Mouse (Mus musculus) intestine, embryonic 15.5 days (tissue): ENCODE results near the gene Mmd. TPM values are rescaled to one million over a fixed set of nuclear protein-coding genes. Genes with fewer than 3 reads are reported as not detected.

Experiments
- ATAC-seq: fragments of 200-750 bp; cut with Nextera tagmentation; 2 replicates; pipeline ENCODE4 v1.8.0; 2017; ENCODE audit warnings: moderate TSS enrichment, moderate library complexity
- H3K27ac ChIP-seq: fragments of 300-500 bp; sonication (generic); 2 replicates; pipeline ENCODE4 v1.5.1; 2015; ENCODE audit warnings: mild to moderate bottlenecking, inconsistent platforms
- H3K27me3 ChIP-seq: fragments of 300-500 bp; sonication (generic); replicated peaks from 2 replicates; pipeline ENCODE4 v1.6.1; 2015; ENCODE audit warnings: inconsistent platforms
- H3K36me3 ChIP-seq: fragments of 300-500 bp; sonication (generic); 2 replicates; pipeline ENCODE4 v1.6.1; 2015; ENCODE audit warnings: inconsistent platforms
- H3K4me1 ChIP-seq: fragments of 300-500 bp; sonication (generic); replicated peaks from 2 replicates; pipeline ENCODE4 v1.6.1; 2015; ENCODE audit warnings: inconsistent platforms
- H3K4me2 ChIP-seq: fragments of 300-500 bp; sonication (generic); replicated peaks from 2 replicates; pipeline ENCODE4 v1.6.1; 2015; ENCODE audit warnings: mild to moderate bottlenecking, inconsistent platforms
- H3K4me3 ChIP-seq: fragments of 300-500 bp; sonication (generic); replicated peaks from 2 replicates; pipeline ENCODE4 v1.5.1; 2015; ENCODE audit warnings: inconsistent platforms
- H3K9ac ChIP-seq: fragments of 300-500 bp; sonication (generic); 2 replicates; pipeline ENCODE4 v1.6.1; 2015; ENCODE audit warnings: inconsistent platforms
- H3K9me3 ChIP-seq: fragments of 300-500 bp; sonication (generic); 2 replicates; pipeline ENCODE4 v1.6.1; 2016; ENCODE audit warnings: inconsistent platforms
- WGBS: fragments of 180-500 bp; shearing (Covaris S2); methylation state at CpG from one replicate; pipeline ENCODE4 v1.1.7; 2015; 5-methylcytosine and 5-hydroxymethylcytosine counted together
- polyA plus RNA-seq: library from polyadenylated mRNA; unstranded; fragments of >200 nt; fragmentation: Nextera tagmentation; extraction: Ambion mirVana; gene quantifications from 2 replicates; pipeline ENCODE4 v1.2.1, GENCODE M21; 2015

Mmd gene
- 46.7 and 52.6 TPM in 2 replicates for polyA plus RNA-seq

- Histone ChIP-seq H3K9ac (peak within 1 kb of the TSS; percentile 91), H3K4me3 (peak within 1 kb of the TSS; percentile 74), H3K9me3 (no peaks in the 10 kb centered on the region), H3K36me3 (no peaks in the 10 kb centered on the region), H3K27me3 (no peaks in the 10 kb centered on the region), H3K4me2 (peak within 1 kb of the TSS; percentile 75), H3K27ac (peak within 1 kb of the TSS; percentile 78), H3K4me1 (peaks cover 17% of the 10 kb centered on the region; the same call in 1 of the 2 replicates)
- ATAC-seq = peak; percentile 99
- under 1% methylated on average over 51 of the region's 51 CpGs for WGBS
Measured at GRCm38 (mm10) chr11:90249025-90249650, at the start of gene Mmd. TSS of gene Mmd (plus strand) at chr11:90249456.

DNA sequence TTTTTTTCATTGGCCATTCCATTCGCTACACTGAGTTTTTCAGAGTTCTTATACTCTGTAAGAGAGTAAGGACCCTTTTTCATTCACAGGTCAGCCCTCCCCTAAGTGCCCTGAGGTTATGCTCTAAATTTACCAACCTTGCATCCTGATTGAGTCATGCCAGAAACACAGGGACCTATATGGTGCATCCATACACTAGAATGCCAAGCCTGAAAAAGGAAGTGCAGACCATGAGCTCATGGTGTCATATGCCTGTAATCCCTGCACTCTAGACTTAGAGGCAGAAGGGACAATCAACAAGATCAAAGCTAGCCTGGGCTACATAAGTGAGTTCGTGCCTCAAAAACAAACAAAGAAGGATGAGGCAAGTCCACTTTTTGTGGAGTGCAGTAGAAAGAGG, 48.4 kb upstream of the Mmd start:
- Histone ChIP-seq H3K4me2 (no peak overlapping the region), H3K4me3 (no peak overlapping the region), H3K27ac (no peak overlapping the region), H3K4me1 (no peaks in the 10 kb centered on the region), H3K9me3 (no peaks in the 10 kb centered on the region), H3K9ac (no peak overlapping the region), H3K27me3 (no peaks in the 10 kb centered on the region), H3K36me3 (no peaks in the 10 kb centered on the region)
- 83% methylated on average over 2 of the region's 2 CpGs for WGBS
- no peak for ATAC-seq

DNA sequence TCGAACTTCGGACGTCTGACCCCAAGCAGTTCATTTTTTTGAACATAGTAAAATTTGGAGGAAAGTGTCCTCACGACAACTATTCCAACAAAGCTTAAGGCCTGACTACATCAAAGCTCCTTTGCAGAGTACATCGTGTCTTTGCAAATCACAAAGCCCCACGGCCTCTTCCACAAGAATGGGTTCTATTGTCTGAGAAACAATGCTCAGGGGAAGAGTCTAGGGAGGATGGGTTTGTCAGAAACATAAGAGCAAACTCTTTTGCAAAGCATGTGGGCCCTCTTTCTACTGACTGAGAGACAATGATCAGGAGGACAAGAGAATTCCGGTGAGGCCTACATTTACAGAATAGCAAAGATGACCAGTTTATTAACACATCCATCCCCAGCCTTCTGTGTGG, 35.0 kb upstream of the Mmd start:
- no peak for ATAC-seq
- Histone ChIP-seq H3K4me1 (no peaks in the 10 kb centered on the region), H3K27ac (no peak overlapping the region), H3K27me3 (no peaks in the 10 kb centered on the region), H3K9ac (no peak overlapping the region), H3K9me3 (no peaks in the 10 kb centered on the region), H3K4me2 (no peak overlapping the region), H3K4me3 (no peak overlapping the region), H3K36me3 (no peaks in the 10 kb centered on the region)
- 70% methylated on average over 7 of the region's 7 CpGs for WGBS

DNA sequence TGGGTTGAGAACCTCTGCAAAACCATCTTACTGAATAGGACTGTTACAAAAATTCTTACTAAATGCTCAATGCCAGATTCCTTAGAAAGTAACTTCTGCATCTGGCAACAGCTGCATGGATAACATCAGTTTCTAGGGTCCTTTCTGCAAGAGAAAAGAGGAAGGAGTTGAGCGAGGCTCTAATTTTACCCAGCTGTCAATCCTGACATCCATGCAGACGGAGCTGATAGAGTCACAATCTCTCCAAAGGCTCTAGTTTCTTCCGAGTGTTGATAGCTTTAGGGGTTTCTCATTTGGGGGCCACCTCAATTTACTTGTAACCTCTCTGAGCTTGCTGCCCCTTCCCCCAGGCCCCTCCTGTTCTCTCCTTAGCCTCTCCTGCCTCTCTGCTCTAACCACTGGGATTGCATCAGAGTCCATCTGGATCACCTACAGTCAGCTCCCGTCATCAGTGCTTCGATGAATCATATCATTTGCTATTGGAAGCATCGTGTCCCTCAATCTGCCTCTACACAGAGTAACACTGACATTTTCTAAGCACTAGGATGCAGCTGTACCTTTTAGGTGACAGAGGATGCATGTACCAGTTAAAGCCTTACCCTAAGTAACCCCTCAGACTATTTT, 29.1 kb upstream of the Mmd start:
- H3K9ac ChIP-seq = no peak overlapping the region
- 67% methylated on average over 6 of the region's 6 CpGs for WGBS
- H3K9me3 ChIP-seq = no peaks in the 10 kb centered on the region
- no peak for ATAC-seq
- no peak overlapping the region for H3K27ac ChIP-seq
- H3K36me3 ChIP-seq = no peaks in the 10 kb centered on the region
- no peak overlapping the region for H3K4me2 ChIP-seq
- H3K27me3 ChIP-seq = no peaks in the 10 kb centered on the region
- H3K4me1 ChIP-seq = no peaks in the 10 kb centered on the region
- no peak overlapping the region for H3K4me3 ChIP-seq

GRCm38 (mm10) chr11:90220750-90221149, 28.5 kb upstream of the Mmd start:
- Histone ChIP-seq H3K9ac (no peak overlapping the region), H3K27ac (no peak overlapping the region), H3K9me3 (no peaks in the 10 kb centered on the region), H3K4me2 (no peak overlapping the region), H3K4me1 (no peaks in the 10 kb centered on the region), H3K27me3 (no peaks in the 10 kb centered on the region), H3K4me3 (no peak overlapping the region), H3K36me3 (no peaks in the 10 kb centered on the region)
- WGBS = 19% methylated on average over 2 of the region's 2 CpGs
- no peak for ATAC-seq

- Histone ChIP-seq H3K9ac (no peak overlapping the region), H3K36me3 (no peaks in the 10 kb centered on the region), H3K9me3 (no peaks in the 10 kb centered on the region), H3K4me1 (peaks cover 3% of the 10 kb centered on the region), H3K27ac (no peak overlapping the region), H3K4me3 (no peak overlapping the region), H3K4me2 (no peak overlapping the region), H3K27me3 (no peaks in the 10 kb centered on the region)
- 26% methylated on average over 11 of the region's 11 CpGs for WGBS
- ATAC-seq = peak; percentile 62
Measured at GRCm38 (mm10) chr11:90224914-90225470, 24.3 kb upstream of the Mmd start.

DNA sequence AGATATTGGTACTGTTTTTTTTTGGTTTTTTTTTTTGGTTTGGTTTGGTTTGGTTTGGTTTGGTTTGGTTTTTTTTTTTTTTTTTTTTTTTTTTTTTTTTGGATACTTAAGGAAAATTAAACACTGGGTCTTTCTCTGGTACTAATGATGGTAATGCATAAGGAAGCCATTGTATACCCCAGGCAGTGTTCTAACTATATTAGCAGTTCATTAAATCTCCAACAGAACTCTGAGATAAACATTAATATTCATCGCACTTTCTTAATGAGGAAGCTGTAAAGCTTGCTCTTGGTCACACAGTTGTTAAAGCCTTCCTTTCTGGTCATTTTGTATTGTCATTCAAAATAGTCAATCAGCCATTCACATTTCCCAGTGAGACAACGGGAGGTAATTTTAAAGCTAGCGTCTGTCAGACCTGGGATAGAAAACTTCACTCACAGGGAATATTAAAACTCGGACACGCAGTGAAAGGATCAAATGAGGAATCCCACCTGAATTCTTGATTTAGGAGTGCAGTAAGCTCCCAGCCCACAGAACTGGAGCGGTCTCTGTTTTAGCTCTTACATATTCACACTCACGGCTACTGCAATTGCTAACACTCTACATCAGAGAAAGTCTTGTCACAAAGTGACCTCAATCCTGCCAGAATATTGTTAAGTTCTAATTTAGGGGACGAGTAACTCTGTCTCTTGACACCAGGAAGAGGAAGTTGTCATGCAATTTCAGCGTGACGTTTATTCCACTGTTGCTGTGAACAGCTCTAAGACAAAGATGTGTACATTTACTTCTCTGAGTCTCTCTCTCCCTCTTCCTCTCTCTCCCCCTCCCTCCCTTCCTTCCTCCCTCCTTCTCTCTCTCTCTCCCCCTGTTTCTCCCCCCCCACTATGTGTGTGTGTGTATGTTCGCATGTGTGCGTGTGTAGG, 22.0 kb upstream of the Mmd start:
- Histone ChIP-seq H3K27ac (no peak overlapping the region), H3K27me3 (no peaks in the 10 kb centered on the region), H3K4me3 (no peak overlapping the region), H3K4me2 (no peak overlapping the region), H3K9me3 (no peaks in the 10 kb centered on the region), H3K4me1 (peaks cover 23% of the 10 kb centered on the region), H3K36me3 (no peaks in the 10 kb centered on the region), H3K9ac (no peak overlapping the region)
- WGBS = 66% methylated on average over 12 of the region's 12 CpGs
- no peak for ATAC-seq

DNA sequence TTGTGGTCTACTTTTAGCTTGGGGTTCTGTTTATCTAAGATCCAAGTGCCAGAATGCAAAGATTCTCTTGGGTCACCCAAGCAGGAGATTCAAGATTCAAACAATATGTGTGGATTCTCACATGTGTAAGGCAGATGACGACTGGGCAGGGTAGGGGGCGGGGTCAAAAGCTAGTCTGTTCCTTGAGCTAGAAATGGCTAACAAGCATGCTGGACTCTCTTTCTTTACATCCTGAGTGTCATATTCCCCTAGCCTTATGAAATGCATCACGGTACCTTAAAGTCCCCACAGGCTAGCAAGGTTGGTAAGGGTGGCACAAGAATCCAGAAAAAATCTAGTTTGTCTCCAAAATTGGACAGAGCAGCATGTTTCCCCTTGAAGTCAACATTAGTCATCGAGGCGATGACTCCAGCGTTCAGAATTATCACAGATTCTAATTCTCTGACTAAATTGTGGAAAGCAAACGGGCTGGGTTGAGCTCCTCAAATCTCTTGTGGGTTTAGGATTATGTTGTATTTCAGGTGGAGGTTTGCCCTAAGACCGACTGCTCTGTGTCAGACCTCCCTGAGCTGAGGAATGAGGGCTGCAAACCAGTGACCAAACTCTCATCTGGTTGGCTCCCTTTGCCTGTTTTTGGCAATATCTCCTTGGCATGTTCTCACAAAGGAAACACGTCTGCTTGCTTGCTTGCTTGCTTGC, 20.9 kb upstream of the Mmd start:
- Histone ChIP-seq H3K27ac (no peak overlapping the region), H3K4me3 (no peak overlapping the region), H3K9me3 (no peaks in the 10 kb centered on the region), H3K4me1 (peaks cover 28% of the 10 kb centered on the region), H3K9ac (no peak overlapping the region), H3K36me3 (no peaks in the 10 kb centered on the region), H3K4me2 (no peak overlapping the region), H3K27me3 (no peaks in the 10 kb centered on the region)
- ATAC-seq = no peak
- WGBS = 86% methylated on average over 9 of the region's 9 CpGs

DNA sequence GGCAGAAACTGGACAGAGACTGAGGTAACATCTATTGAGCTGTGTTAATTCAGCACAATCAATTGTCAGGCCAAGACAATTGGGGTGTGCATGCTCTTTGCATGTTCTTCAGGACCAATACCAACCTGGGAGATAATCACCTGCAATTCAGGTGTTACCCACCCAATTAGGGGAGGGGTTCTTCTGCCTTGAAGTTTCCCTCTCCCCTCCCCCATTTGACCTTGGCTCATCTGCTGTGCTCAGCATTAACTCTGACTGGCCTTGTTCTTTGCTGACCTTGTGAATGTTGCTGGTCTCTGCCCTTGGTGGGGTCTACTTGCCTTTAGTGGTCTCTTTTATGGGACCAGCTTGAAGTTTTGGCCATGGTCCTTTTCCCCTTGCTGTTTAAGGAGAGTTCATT, 19.5 kb upstream of the Mmd start:
- Histone ChIP-seq H3K4me3 (no peak overlapping the region), H3K36me3 (no peaks in the 10 kb centered on the region), H3K27ac (peak overlapping the region; percentile 40; the same call in 1 of the 2 replicates), H3K27me3 (no peaks in the 10 kb centered on the region), H3K9me3 (no peaks in the 10 kb centered on the region), H3K4me1 (peaks cover 28% of the 10 kb centered on the region), H3K9ac (no peak overlapping the region), H3K4me2 (no peak overlapping the region)
- ATAC-seq = no peak

DNA sequence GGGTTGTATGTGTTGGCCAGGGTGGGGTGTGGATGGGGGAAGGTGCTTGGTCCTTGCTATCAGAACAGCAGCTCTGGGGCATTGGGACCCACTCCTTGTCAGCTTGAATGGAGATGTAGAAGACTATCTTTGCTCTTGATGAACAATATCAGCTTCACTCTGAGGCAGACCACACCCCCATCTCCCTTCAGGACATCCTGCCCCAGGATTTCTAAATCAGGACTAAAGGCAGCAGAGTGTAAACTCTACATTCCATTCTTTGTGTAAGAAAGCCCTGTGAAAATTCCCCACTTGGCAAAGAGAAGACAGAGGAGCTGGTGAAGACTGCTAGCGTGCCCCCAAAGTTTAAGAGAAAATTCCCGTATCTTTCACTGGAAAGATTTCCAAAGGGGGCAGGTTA, 18.6 kb upstream of the Mmd start:
- no peak overlapping the region for H3K9ac ChIP-seq
- no peaks in the 10 kb centered on the region for H3K27me3 ChIP-seq
- no peaks in the 10 kb centered on the region for H3K36me3 ChIP-seq
- ATAC-seq = no peak
- H3K4me1 ChIP-seq = peaks cover 28% of the 10 kb centered on the region
- WGBS = 44% methylated on average over 2 of the region's 2 CpGs
- no peaks in the 10 kb centered on the region for H3K9me3 ChIP-seq
- H3K4me3 ChIP-seq = no peak overlapping the region
- peak overlapping the region; percentile 44; the same call in 1 of the 2 replicates for H3K27ac ChIP-seq
- H3K4me2 ChIP-seq = no peak overlapping the region

GRCm38 (mm10) chr11:90231631-90232030, 17.6 kb upstream of the Mmd start:
- WGBS = 13% methylated on average over 2 of the region's 2 CpGs

More at GRCm38 (mm10) chr11:90231631-90232030, 17.6 kb upstream of the Mmd start:
- Histone ChIP-seq H3K36me3 (no peaks in the 10 kb centered on the region), H3K9me3 (no peaks in the 10 kb centered on the region), H3K4me1 (peaks cover 28% of the 10 kb centered on the region), H3K9ac (no peak overlapping the region), H3K4me3 (no peak overlapping the region), H3K4me2 (no peak overlapping the region), H3K27me3 (no peaks in the 10 kb centered on the region), H3K27ac (peak overlapping the region; percentile 48; the same call in 1 of the 2 replicates)
- ATAC-seq = peak; percentile 87
